Mouse (Mus musculus): ENCODE measurements around the gene Kcnj4. TPM values are rescaled to one million over a fixed set of nuclear protein-coding genes. Genes with fewer than 3 reads are reported as not detected.

The Kcnj4 gene
- polyA plus RNA-seq, 1 experiment: not detected

GRCm38 (mm10) chr15:79438209-79438810 lies 66.7 kb downstream of the Kcnj4 start:
- 78% methylated on average over 6 of the region's 6 CpGs for WGBS
- Histone ChIP-seq H3K4me3 (ENCODE audit: low read depth, low read length) (no peak overlapping the region), H3K4me1 (ENCODE audit: control insufficient read depth, insufficient read depth, insufficient read length, low read length) (peaks cover 21% of the 10 kb centered on the region), H3K27ac (ENCODE audit: insufficient read depth, low read depth, low read length) (no peak overlapping the region), H3K27me3 (ENCODE audit: control insufficient read depth, insufficient read depth, low read length) (no peaks in the 10 kb centered on the region), H3K36me3 (ENCODE audit: control insufficient read depth, insufficient read depth, low read length) (peaks cover 7% of the 10 kb centered on the region)
- no peak for TF ChIP-seq POLR2A (IDR thresholded peaks at IDR 0.05; ENCODE audit: low read depth, low read length)
- no peak for TF ChIP-seq CTCF (IDR thresholded peaks at IDR 0.05; ENCODE audit: extremely low read depth, insufficient read length, insufficient replicate concordance, low read depth, low read length)

GRCm38 (mm10) chr15:79437541-79438208 lies 67.4 kb downstream of the Kcnj4 start:
- H3K27ac ChIP-seq (ENCODE audit: insufficient read depth, low read depth, low read length): no peak overlapping the region
- H3K4me1 ChIP-seq (ENCODE audit: control insufficient read depth, insufficient read depth, insufficient read length, low read length): peaks cover 21% of the 10 kb centered on the region
- peaks cover 7% of the 10 kb centered on the region for H3K36me3 ChIP-seq (ENCODE audit: control insufficient read depth, insufficient read depth, low read length)
- no peak overlapping the region for H3K4me3 ChIP-seq (ENCODE audit: low read depth, low read length)
- H3K27me3 ChIP-seq (ENCODE audit: control insufficient read depth, insufficient read depth, low read length): no peaks in the 10 kb centered on the region
- TF ChIP-seq POLR2A (IDR thresholded peaks at IDR 0.05; ENCODE audit: low read depth, low read length) (no peak), CTCF (IDR thresholded peaks at IDR 0.05; ENCODE audit: extremely low read depth, insufficient read length, insufficient replicate concordance, low read depth, low read length) (no peak)
- WGBS: 84% methylated on average over 12 of the region's 12 CpGs

- Histone ChIP-seq H3K4me3 (ENCODE audit: low read depth, low read length) (no peak overlapping the region), H3K4me1 (ENCODE audit: control insufficient read depth, insufficient read depth, insufficient read length, low read length) (peaks cover 21% of the 10 kb centered on the region), H3K27me3 (ENCODE audit: control insufficient read depth, insufficient read depth, low read length) (no peaks in the 10 kb centered on the region), H3K27ac (ENCODE audit: insufficient read depth, low read depth, low read length) (0 out of 2 replicates have a peak overlapping the region, but pooled peaks have one; percentile 14), H3K36me3 (ENCODE audit: control insufficient read depth, insufficient read depth, low read length) (peaks cover 7% of the 10 kb centered on the region)
- no peak for TF ChIP-seq POLR2A (IDR thresholded peaks at IDR 0.05; ENCODE audit: low read depth, low read length)
- no peak for TF ChIP-seq CTCF (IDR thresholded peaks at IDR 0.05; ENCODE audit: extremely low read depth, insufficient read length, insufficient replicate concordance, low read depth, low read length)
- WGBS: 73% methylated on average over 7 of the region's 7 CpGs
Observed at GRCm38 (mm10) chr15:79436481-79436921, 68.5 kb downstream of the Kcnj4 start.

- WGBS: 63% methylated on average over 7 of the region's 7 CpGs
- TF ChIP-seq CTCF (IDR thresholded peaks at IDR 0.05; ENCODE audit: extremely low read depth, insufficient read length, insufficient replicate concordance, low read depth, low read length): no peak
- no peak for TF ChIP-seq POLR2A (IDR thresholded peaks at IDR 0.05; ENCODE audit: low read depth, low read length)
- Histone ChIP-seq H3K27me3 (ENCODE audit: control insufficient read depth, insufficient read depth, low read length) (no peaks in the 10 kb centered on the region), H3K27ac (ENCODE audit: insufficient read depth, low read depth, low read length) (0 out of 2 replicates have a peak overlapping the region, but pooled peaks have one; percentile 4), H3K4me1 (ENCODE audit: control insufficient read depth, insufficient read depth, insufficient read length, low read length) (peaks cover 19% of the 10 kb centered on the region), H3K4me3 (ENCODE audit: low read depth, low read length) (no peak overlapping the region), H3K36me3 (ENCODE audit: control insufficient read depth, insufficient read depth, low read length) (peaks cover 7% of the 10 kb centered on the region)
Observed at GRCm38 (mm10) chr15:79435191-79435671, 69.8 kb downstream of the Kcnj4 start.

Other genes starting within 250 kb of the Kcnj4 start
- gene Baiap2l2, start 219.7 kb downstream of the Kcnj4 start, polyA plus RNA-seq (2012; rRNA removed): 139 and 542 TPM in 2 replicates
- 24.1 and 40.2 TPM in 2 replicates for gene Pla2g6, start 176.9 kb downstream of the Kcnj4 start, polyA plus RNA-seq (2012; rRNA removed)
- gene Maff, start 158.6 kb downstream of the Kcnj4 start, polyA plus RNA-seq (2012; rRNA removed): 9.4 and 28.5 TPM in 2 replicates
- gene Tmem184b, start 101.7 kb downstream of the Kcnj4 start, polyA plus RNA-seq (2012; rRNA removed): 80.3 and 168 TPM in 2 replicates
- 14.7 and 25.9 TPM in 2 replicates for gene Csnk1e, start 49.7 kb downstream of the Kcnj4 start, polyA plus RNA-seq (2012; rRNA removed)
- 9.0 and 10.5 TPM in 2 replicates for gene Kdelr3, start 11.2 kb upstream of the Kcnj4 start, polyA plus RNA-seq (2012; rRNA removed)
- gene Ddx17, start 41.5 kb upstream of the Kcnj4 start, polyA plus RNA-seq (2012; rRNA removed): 66.0 and 108 TPM in 2 replicates
- 0.08 TPM in 1 of 2 replicates, not detected in the other for gene Dmc1, start 99.9 kb upstream of the Kcnj4 start, polyA plus RNA-seq (2012; rRNA removed)
- gene Fam227a, start 153.7 kb upstream of the Kcnj4 start, polyA plus RNA-seq (2012; rRNA removed): 0.06 and 0.25 TPM in 2 replicates
- 3.1 and 5.6 TPM in 2 replicates for gene Cby1, start 154.0 kb upstream of the Kcnj4 start, polyA plus RNA-seq (2012; rRNA removed)
- 13.8 and 21.7 TPM in 2 replicates for gene Tomm22, start 165.6 kb upstream of the Kcnj4 start, polyA plus RNA-seq (2012; rRNA removed)
- 9.5 and 14.2 TPM in 2 replicates for gene Josd1, start 182.7 kb upstream of the Kcnj4 start, polyA plus RNA-seq (2012; rRNA removed)
- gene Gtpbp1, start 185.6 kb upstream of the Kcnj4 start, polyA plus RNA-seq (2012; rRNA removed): 18.6 and 34.9 TPM in 2 replicates
- 12.1 and 18.5 TPM in 2 replicates for gene Sun2, start 237.3 kb upstream of the Kcnj4 start, polyA plus RNA-seq (2012; rRNA removed)